Mouse (Mus musculus) liver, embryonic 11.5 days (tissue): ENCODE measurements at regions not wholly inside any gene's neighbourhood (a gene's known extent, or its start where the extent isn't known, plus 50 kb on each side); places are given as distances from the start of the nearest gene placed in this dataset.

Source experiments
- ATAC-seq: fragments of 200-750 bp; cut with Nextera tagmentation; replicated peaks from 2 replicates; pipeline ENCODE4 v1.8.0; 2017; ENCODE audit warnings: moderate number of reproducible peaks, mild to moderate bottlenecking, moderate TSS enrichment, moderate library complexity; ENCODE audit not compliant: low FRiP score
- DNase-seq: peaks from one replicate; pipeline ENCODE4 v3.0.0-alpha.2; 2017; ENCODE audit warnings: low spot score
- H3K27ac ChIP-seq: fragments of 300-500 bp; sonication (generic); 2 replicates; pipeline ENCODE4 v1.5.1; 2014; ENCODE audit warnings: mild to moderate bottlenecking, low read depth, low read length, control low read depth
- H3K27me3 ChIP-seq: fragments of 300-500 bp; sonication (generic); replicated peaks from 2 replicates; pipeline ENCODE4 v1.6.1; 2014; ENCODE audit warnings: low read length, mixed read lengths; ENCODE audit not compliant: control insufficient read depth, insufficient read depth
- H3K36me3 ChIP-seq: fragments of 300-500 bp; sonication (generic); 2 replicates; pipeline ENCODE4 v1.6.1; 2014; ENCODE audit warnings: mild to moderate bottlenecking, low read length, moderate library complexity, mixed read lengths; ENCODE audit not compliant: control insufficient read depth, insufficient read depth
- H3K4me1 ChIP-seq: fragments of 300-500 bp; sonication (generic); replicated peaks from 2 replicates; pipeline ENCODE4 v1.6.1; 2014; ENCODE audit warnings: low read length, mixed read lengths; ENCODE audit not compliant: control insufficient read depth, insufficient read depth
- H3K4me2 ChIP-seq: fragments of 300-500 bp; sonication (generic); 2 replicates; pipeline ENCODE4 v1.6.1; 2014; ENCODE audit warnings: mild to moderate bottlenecking, control low read depth, moderate library complexity
- H3K4me3 ChIP-seq: fragments of 300-500 bp; sonication (generic); 2 replicates; pipeline ENCODE4 v1.5.1; 2014; ENCODE audit warnings: low read depth, low read length, control low read depth
- H3K9ac ChIP-seq: fragments of 300-500 bp; sonication (generic); 2 replicates; pipeline ENCODE4 v1.6.1; 2014; ENCODE audit warnings: low read depth, low read length, control low read depth
- H3K9me3 ChIP-seq: fragments of 300-500 bp; sonication (generic); 2 replicates; pipeline ENCODE4 v1.6.1; 2016; ENCODE audit warnings: low read length, inconsistent platforms, mixed read lengths; ENCODE audit not compliant: control insufficient read depth
- WGBS: fragments of 180-500 bp; shearing (Covaris S2); extraction: QIAGEN DNeasy Blood & Tissue Kit; methylation state at CpG from one replicate; pipeline ENCODE4 v1.1.7; 2014; 5-methylcytosine and 5-hydroxymethylcytosine counted together

DNA sequence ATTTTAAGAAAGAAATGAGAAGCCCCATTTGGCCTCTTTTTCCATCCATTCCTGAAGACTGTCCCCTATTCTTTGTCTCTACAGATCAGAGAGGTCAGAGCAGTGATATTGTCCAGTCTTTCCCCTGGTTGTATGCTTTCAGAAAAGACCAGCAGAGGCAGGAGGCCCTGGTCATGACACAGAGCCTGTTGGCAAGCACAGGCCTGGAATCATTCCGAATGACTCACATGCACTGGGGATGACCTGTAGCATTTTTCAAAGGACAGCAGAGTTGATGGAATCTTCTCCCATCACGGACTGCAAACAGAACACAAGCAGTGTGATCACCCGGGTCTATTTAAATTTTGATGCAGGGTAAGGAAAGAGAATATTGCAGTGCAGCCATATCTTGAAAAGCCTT lies 50.2 kb upstream of the Nxt1 start:
- Histone ChIP-seq H3K27ac (no peak overlapping the region), H3K4me2 (no peak overlapping the region), H3K4me3 (no peak overlapping the region), H3K9me3 (no peaks in the 10 kb centered on the region), H3K4me1 (no peaks in the 10 kb centered on the region), H3K36me3 (no peaks in the 10 kb centered on the region), H3K27me3 (no peaks in the 10 kb centered on the region), H3K9ac (no peak overlapping the region)
- WGBS = 65% methylated on average over 3 of the region's 3 CpGs
- ATAC-seq (no peak), DNase-seq (no peak)

DNA sequence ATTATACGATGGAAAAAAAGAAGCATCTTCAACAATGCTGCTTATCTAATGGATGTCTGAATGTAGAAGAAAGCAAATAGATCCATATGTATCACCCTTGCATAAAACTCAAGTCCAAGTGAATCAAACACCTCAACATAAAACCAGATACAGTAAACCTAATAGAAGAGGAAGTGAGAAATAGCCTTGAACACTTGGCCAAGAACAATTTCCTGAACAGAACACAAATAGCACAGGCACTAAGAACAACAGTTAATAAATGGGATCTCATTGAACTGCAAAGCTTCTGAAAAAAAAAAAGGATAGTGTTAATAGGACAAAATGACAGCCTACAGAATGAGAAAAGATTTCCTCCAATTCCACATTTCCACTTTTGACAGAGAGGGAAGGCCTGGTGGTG lies 60.5 kb upstream of the Nxt1 start:
- DNase-seq (no peak), ATAC-seq (no peak)
- H3K9ac ChIP-seq = no peak overlapping the region
- 67% methylated on average over 1 of the region's 1 CpGs for WGBS
- H3K4me1 ChIP-seq = no peaks in the 10 kb centered on the region
- H3K36me3 ChIP-seq = no peaks in the 10 kb centered on the region
- H3K4me3 ChIP-seq = no peak overlapping the region
- H3K27me3 ChIP-seq = no peaks in the 10 kb centered on the region
- H3K27ac ChIP-seq = no peak overlapping the region
- H3K4me2 ChIP-seq = no peak overlapping the region
- H3K9me3 ChIP-seq = no peaks in the 10 kb centered on the region

DNA sequence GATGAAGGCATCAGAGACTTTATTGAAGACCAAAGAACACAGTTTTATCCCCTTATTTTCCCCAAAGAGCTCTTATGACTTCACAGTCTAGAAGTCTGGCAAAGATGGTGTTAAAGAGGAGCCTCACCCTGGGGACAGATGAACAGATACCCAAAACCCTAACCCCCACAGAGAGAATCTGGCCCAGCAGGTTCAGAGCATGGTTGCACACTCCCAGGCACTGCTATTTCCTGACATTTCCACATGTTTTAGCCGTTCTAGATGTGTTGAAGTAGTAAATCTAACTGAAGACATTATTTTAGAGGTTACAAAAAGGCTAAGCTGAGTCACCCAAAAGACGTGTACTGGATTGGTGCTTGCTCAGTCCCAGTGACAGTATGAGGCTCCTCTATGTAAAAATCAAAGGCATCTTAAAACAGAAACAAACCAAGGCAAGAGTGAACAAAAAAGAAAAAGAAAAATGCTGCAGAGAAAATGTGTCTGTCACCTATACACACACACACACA lies 66.9 kb upstream of the Nxt1 start:
- no peak overlapping the region for H3K9ac ChIP-seq
- 62% methylated on average over 2 of the region's 2 CpGs for WGBS

DNA sequence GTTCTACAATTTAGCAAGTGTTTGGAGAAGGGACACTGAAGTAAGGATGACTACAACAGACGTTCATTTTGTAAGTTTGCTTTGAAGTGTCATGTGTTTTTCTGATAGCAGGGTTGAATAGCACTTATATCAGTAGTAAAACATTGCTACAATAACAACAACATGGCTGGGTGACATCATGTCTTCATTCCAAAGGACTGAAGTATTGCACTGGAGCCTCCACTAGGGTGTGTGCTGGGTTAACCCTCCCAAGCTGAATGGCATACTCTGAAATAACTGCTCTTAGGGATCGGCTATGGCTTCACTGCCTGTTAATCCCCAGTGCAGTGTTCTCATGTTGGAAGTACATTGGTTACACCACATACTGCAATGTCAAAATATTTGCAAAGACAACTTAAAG lies 68.5 kb upstream of the Nxt1 start:
- no peak for ATAC-seq

More for the DNA sequence above, 66.9 kb upstream of the Nxt1 start:
- DNase-seq = no peak
- Histone ChIP-seq H3K4me3 (no peak overlapping the region), H3K36me3 (no peaks in the 10 kb centered on the region), H3K4me2 (no peak overlapping the region), H3K4me1 (no peaks in the 10 kb centered on the region), H3K27me3 (no peaks in the 10 kb centered on the region), H3K9me3 (no peaks in the 10 kb centered on the region), H3K27ac (no peak overlapping the region)
- no peak for ATAC-seq

DNA sequence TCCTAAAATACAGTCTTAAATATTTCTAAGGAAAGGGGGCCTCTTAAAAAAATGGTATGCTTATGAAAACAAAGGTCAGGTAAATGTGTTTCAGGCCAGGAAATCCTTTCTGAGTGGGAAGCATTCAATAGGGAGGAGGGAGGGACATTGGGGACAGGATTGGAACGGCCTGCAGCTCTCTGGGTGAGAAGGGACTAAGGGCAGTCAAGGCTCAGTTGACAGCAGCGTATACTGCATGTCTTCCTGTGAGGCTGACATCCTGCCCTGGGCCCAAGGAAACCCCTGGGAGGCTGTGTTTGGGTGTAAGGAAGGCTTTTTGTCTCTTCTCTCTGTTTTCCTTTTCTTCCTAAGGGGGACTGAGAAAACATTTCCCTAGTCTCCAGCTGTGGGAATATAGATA lies 69.1 kb upstream of the Nxt1 start:
- Histone ChIP-seq H3K27ac (no peak overlapping the region), H3K9me3 (no peaks in the 10 kb centered on the region), H3K4me1 (no peaks in the 10 kb centered on the region), H3K27me3 (no peaks in the 10 kb centered on the region), H3K4me2 (no peak overlapping the region), H3K36me3 (no peaks in the 10 kb centered on the region), H3K9ac (no peak overlapping the region), H3K4me3 (no peak overlapping the region)
- ATAC-seq (no peak), DNase-seq (no peak)
- WGBS = 64% methylated on average over 2 of the region's 2 CpGs

More for the DNA sequence above, 68.5 kb upstream of the Nxt1 start:
- H3K4me3 ChIP-seq = no peak overlapping the region
- no peaks in the 10 kb centered on the region for H3K4me1 ChIP-seq
- DNase-seq = no peak
- H3K36me3 ChIP-seq = no peaks in the 10 kb centered on the region
- H3K9ac ChIP-seq = no peak overlapping the region
- no peak overlapping the region for H3K4me2 ChIP-seq
- no peak overlapping the region for H3K27ac ChIP-seq
- no peaks in the 10 kb centered on the region for H3K27me3 ChIP-seq
- no peaks in the 10 kb centered on the region for H3K9me3 ChIP-seq
- 74% methylated on average over 2 of the region's 2 CpGs for WGBS

DNA sequence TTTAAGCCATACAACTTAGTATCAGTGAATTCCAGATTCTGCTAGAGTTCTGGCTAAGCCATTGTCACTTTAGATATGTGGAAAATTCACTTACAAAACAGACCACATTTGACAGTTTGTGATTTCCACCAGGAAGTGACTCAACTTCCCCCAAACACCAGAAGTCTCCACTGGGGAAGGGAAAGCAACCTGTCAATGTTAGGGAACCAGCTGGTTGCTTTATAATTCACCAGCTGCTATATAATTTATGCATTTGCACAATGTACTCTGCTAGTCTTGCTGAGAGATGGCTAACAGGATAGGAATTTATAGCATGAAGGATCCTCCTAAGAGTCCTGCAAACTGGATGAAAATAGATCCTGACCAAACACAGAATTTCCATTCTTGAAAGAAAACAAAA lies 72.9 kb upstream of the Nxt1 start:
- H3K27me3 ChIP-seq = no peaks in the 10 kb centered on the region
- no peaks in the 10 kb centered on the region for H3K4me1 ChIP-seq
- H3K9me3 ChIP-seq = no peaks in the 10 kb centered on the region
- H3K9ac ChIP-seq = no peak overlapping the region
- no peak for DNase-seq
- H3K36me3 ChIP-seq = no peaks in the 10 kb centered on the region
- H3K27ac ChIP-seq = no peak overlapping the region
- ATAC-seq = no peak
- no peak overlapping the region for H3K4me3 ChIP-seq
- no peak overlapping the region for H3K4me2 ChIP-seq

DNA sequence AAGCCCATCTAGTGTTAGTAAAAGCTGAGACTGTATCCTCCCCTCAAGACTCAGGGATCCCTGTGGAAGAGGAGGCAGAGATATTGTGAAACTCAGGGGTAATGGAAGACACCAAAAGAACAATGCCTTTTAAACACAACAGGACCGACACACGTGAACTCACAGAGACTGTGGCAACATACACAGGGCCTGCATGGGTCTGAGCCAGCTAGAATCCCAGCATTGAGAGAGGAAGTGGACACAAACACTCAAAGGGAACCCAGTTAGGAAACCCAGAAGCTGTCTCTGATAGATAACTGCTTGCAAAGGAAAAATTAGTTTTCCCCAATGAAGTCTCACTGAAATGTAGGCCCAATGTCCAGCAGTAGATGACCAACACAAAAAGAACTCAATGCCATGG lies 75.4 kb upstream of the Nxt1 start:
- no peaks in the 10 kb centered on the region for H3K27me3 ChIP-seq
- H3K4me3 ChIP-seq = no peak overlapping the region
- H3K4me2 ChIP-seq = no peak overlapping the region
- H3K9me3 ChIP-seq = no peaks in the 10 kb centered on the region
- WGBS = 66% methylated on average over 2 of the region's 2 CpGs
- no peak overlapping the region for H3K27ac ChIP-seq
- no peak for ATAC-seq
- no peaks in the 10 kb centered on the region for H3K4me1 ChIP-seq
- no peak for DNase-seq
- no peak overlapping the region for H3K9ac ChIP-seq
- H3K36me3 ChIP-seq = no peaks in the 10 kb centered on the region

DNA sequence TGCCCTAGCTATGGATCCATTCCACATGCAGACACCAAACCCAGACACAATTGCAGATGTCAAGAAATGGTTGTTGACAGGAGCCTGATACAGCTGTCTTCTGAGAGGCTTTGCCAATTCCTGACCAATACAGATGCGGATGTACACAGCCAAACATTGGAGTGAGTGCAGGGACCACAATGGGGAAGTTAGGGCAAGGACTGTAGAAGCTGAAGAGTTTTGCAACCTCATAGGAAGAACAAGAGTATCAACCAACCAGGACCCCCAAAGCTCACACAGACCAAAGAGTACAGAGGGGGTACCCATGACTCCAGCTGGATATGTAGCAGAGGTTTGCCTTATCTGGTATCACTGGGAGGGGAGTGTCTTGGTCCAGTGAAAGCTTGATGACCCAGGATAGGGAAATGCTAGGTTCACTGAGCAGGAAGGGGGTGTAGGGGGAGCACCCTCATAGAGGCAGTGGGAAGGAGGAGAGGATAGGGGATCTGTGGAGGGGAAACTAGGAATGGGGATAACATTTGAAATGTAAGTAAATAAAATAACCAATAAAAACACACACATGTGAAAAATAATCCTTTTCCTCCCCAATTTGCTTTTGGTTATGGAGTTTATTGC lies 86.6 kb upstream of the Nxt1 start:
- Histone ChIP-seq H3K9ac (no peak overlapping the region), H3K27me3 (no peaks in the 10 kb centered on the region), H3K4me2 (no peak overlapping the region), H3K4me3 (no peak overlapping the region), H3K36me3 (no peaks in the 10 kb centered on the region), H3K9me3 (no peaks in the 10 kb centered on the region), H3K27ac (no peak overlapping the region), H3K4me1 (no peaks in the 10 kb centered on the region)
- ATAC-seq (no peak), DNase-seq (no peak)
- 43% methylated on average over 1 of the region's 1 CpGs for WGBS

GRCm38 (mm10) chr2:148582208-148582607 lies 90.2 kb upstream of the Nxt1 start:
- no peak overlapping the region for H3K27ac ChIP-seq
- no peaks in the 10 kb centered on the region for H3K4me1 ChIP-seq
- H3K9me3 ChIP-seq = no peaks in the 10 kb centered on the region
- H3K4me2 ChIP-seq = no peak overlapping the region
- DNase-seq (no peak), ATAC-seq (no peak)
- no peak overlapping the region for H3K9ac ChIP-seq
- WGBS = 96% methylated on average over 1 of the region's 1 CpGs
- no peaks in the 10 kb centered on the region for H3K27me3 ChIP-seq
- H3K4me3 ChIP-seq = no peak overlapping the region
- no peaks in the 10 kb centered on the region for H3K36me3 ChIP-seq
